8 mouse cellular contexts compared by ENCODE assay signal in the genomic region with DNA sequence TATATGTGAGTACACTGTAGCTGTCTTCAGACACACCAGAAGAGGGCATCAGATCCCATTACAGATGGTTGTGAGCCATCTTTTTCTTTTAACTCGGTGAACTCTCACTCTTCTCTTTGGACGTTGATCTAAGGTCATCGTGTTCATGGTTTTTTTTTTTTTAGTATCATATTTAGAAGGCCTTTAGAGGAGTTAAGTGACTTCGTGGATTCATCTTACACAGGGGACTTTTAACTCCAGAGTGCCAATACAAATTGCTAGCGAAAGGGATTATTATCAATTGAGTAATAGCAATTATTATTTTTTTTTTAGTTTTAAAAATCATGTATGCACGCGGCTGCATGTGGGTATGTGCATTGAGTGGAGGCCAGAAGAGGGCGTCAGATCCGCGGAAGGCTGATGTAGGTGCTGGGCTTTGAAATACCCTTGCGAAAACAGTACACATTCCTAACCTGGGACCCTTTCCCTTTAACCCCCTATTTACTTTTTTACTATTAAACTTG. TPM values are rescaled to one million over a fixed set of nuclear protein-coding genes. Genes with fewer than 3 reads are reported as not detected.
A peak's percentile ranks its signal among the peaks of the same experiment; 100 is the strongest.
DNase-seq lines count a peak whose midpoint lies in the region; ATAC-seq and TF ChIP-seq lines count a peak whose summit lies in the region.

No protein-coding gene starts in this region.

- ATAC-seq in hematopoietic stem cell, adult 5-6 weeks (replicated peaks in 1 of 2; ENCODE audit: insufficient read depth in 1 of 2, low FRiP score in 2 of 2, low TSS enrichment in 1 of 2, low read depth in 1 of 2, poor library complexity in 2 of 2, severe bottlenecking in 2 of 2): peak; percentile 67 to 70; a peak in 3 of 4 replicates
- ATAC-seq in limb, embryonic 14.5 days (ENCODE audit: low FRiP score, low read depth): peak; percentile 78
- peak; percentile 91 for ATAC-seq in midbrain, embryonic 13.5 days

- TF ChIP-seq POLR2A in cortical plate, adult 2 months (IDR thresholded peaks at IDR 0.05; ENCODE audit: extremely low read depth, insufficient read depth, low read length): no peak
- TF ChIP-seq POLR2A in limb, embryonic 14.5 days (IDR thresholded peaks at IDR 0.05; ENCODE audit: borderline replicate concordance, extremely low read depth, insufficient read depth, insufficient read length): no peak

- 5% methylated on average over 11 of the region's 11 CpGs for WGBS in limb, embryonic 14.5 days
- WGBS in midbrain, embryonic 13.5 days: 3% methylated on average over 11 of the region's 11 CpGs

- H3K79me3 ChIP-seq in C2C12 (ENCODE audit: low read depth): no peaks in the 10 kb centered on the region

- peak; percentile 43 for TF ChIP-seq CTCF in C2C12 (IDR thresholded peaks at IDR 0.05; ENCODE audit: control insufficient read depth, insufficient read depth, insufficient read length)
- peak; percentile 43 for TF ChIP-seq CTCF in cortical plate, adult 2 months (IDR thresholded peaks at IDR 0.05; ENCODE audit: extremely low read depth, insufficient read depth, low read length)

- H3K4me3 ChIP-seq in C2C12 (ENCODE audit: insufficient read depth, poor library complexity, severe bottlenecking): peak overlapping the region; percentile 44
- peak overlapping the region; percentile 57; the same call in 1 of the 2 replicates for H3K4me3 ChIP-seq in cortical plate, adult 2 months (ENCODE audit: insufficient read depth, low read length)
- peak overlapping the region; percentile 47 for H3K4me3 ChIP-seq in limb, embryonic 14.5 days (replicated peaks; ENCODE audit: low read length)
- H3K4me3 ChIP-seq in midbrain, embryonic 13.5 days (replicated peaks): peak overlapping the region; percentile 57

- H3ac ChIP-seq in C2C12 (ENCODE audit: control insufficient read depth, insufficient read length, low read depth): no peak overlapping the region

- peaks cover 4% of the 10 kb centered on the region for H3K36me3 ChIP-seq in C2C12 (ENCODE audit: control insufficient read depth, insufficient read depth)
- peaks cover 5% of the 10 kb centered on the region; the same call in 1 of the 2 replicates for H3K36me3 ChIP-seq in limb, embryonic 14.5 days (ENCODE audit: control insufficient read depth, insufficient read depth, low read length)
- H3K36me3 ChIP-seq in midbrain, embryonic 13.5 days: peaks cover 6% of the 10 kb centered on the region

- no peaks in the 10 kb centered on the region for H3K27me3 ChIP-seq in C2C12 (ENCODE audit: control insufficient read depth, insufficient read depth, insufficient read length)
- no peaks in the 10 kb centered on the region for H3K27me3 ChIP-seq in limb, embryonic 14.5 days (ENCODE audit: control insufficient read depth, insufficient read depth, low read length)
- no peaks in the 10 kb centered on the region for H3K27me3 ChIP-seq in midbrain, embryonic 13.5 days

- peak; percentile 55 for DNase-seq in cerebellum, adult 11-12 months
- no peak for DNase-seq in cerebellum, adult 9-10 months
- DNase-seq in limb, embryonic 14.5 days (ENCODE audit: low spot score): peak; percentile 52
- DNase-seq in thymus, postnatal 14 days: peak; percentile 67

- peak overlapping the region; percentile 74 for H3K9ac ChIP-seq in limb, embryonic 14.5 days (ENCODE audit: low read depth, low read length, severe bottlenecking)
- peak overlapping the region; percentile 74; the same call in 1 of the 2 replicates for H3K9ac ChIP-seq in midbrain, embryonic 13.5 days (replicated peaks)

- no peak overlapping the region for H3K27ac ChIP-seq in cortical plate, adult 2 months (ENCODE audit: insufficient read depth, low read length)
- H3K27ac ChIP-seq in limb, embryonic 14.5 days (replicated peaks; ENCODE audit: low read depth, low read length): peak overlapping the region; percentile 93
- peak overlapping the region; percentile 90 for H3K27ac ChIP-seq in midbrain, embryonic 13.5 days

- no peaks in the 10 kb centered on the region for H3K9me3 ChIP-seq in limb, embryonic 14.5 days (ENCODE audit: control insufficient read depth, low read length)
- no peaks in the 10 kb centered on the region for H3K9me3 ChIP-seq in midbrain, embryonic 13.5 days

- no peaks in the 10 kb centered on the region for H3K4me1 ChIP-seq in cortical plate, adult 2 months (ENCODE audit: control insufficient read depth, insufficient read depth, low read length)
- H3K4me1 ChIP-seq in limb, embryonic 14.5 days (ENCODE audit: control insufficient read depth, insufficient read depth, low read length): no peaks in the 10 kb centered on the region; the same call in 1 of the 2 replicates
- H3K4me1 ChIP-seq in midbrain, embryonic 13.5 days (replicated peaks): peaks cover 19% of the 10 kb centered on the region

- peaks cover 15% of the 10 kb centered on the region for H3K79me2 ChIP-seq in C2C12 (ENCODE audit: control insufficient read depth, insufficient read depth)

- H3K4me2 ChIP-seq in limb, embryonic 14.5 days (replicated peaks; ENCODE audit: low read depth, low read length, severe bottlenecking): peak overlapping the region; percentile 48
- H3K4me2 ChIP-seq in midbrain, embryonic 13.5 days (replicated peaks): peak overlapping the region; percentile 54

TF ChIP-seq in C2C12, 6 proteins besides CTCF, POLR2A, EP300 and RAD21:
- TF ChIP-seq USF1 (IDR thresholded peaks at IDR 0.05; ENCODE audit: low read depth) (no peak), CEBPB (IDR thresholded peaks at IDR 0.05; ENCODE audit: low read depth) (no peak), MAX (IDR thresholded peaks at IDR 0.05) (no peak), MYOG (IDR thresholded peaks at IDR 0.05; ENCODE audit: control insufficient read depth, extremely low read depth, insufficient read length) (no peak), FOSL1 (IDR thresholded peaks at IDR 0.05; ENCODE audit: insufficient read depth, low read length, poor library complexity, severe bottlenecking) (no peak), MYOD1 (IDR thresholded peaks at IDR 0.05; ENCODE audit: control insufficient read depth, insufficient read length, low read depth) (no peak)

RNA-seq across cellular contexts. Expression of a gene that starts 0.5 kb away (rescaled TPM):
- 25.0 TPM for polyA plus RNA-seq in C2C12 (2012; fragmentation: generic; extraction: Trizol)
- 12.4 and 13.0 TPM in 2 replicates for polyA plus RNA-seq in cortical plate, adult 2 months (2012; rRNA removed)
- 47.5 and 57.9 TPM in 2 replicates for total RNA-seq in hematopoietic stem cell, adult 5-6 weeks (2017)
- 16.1 and 22.6 TPM in 2 replicates for polyA plus RNA-seq in limb, embryonic 14.5 days (2012; rRNA removed)
- polyA plus RNA-seq in limb, embryonic 14.5 days (2014; fragmentation: Nextera tagmentation; extraction: Ambion mirVana): 41.8 and 43.2 TPM in 2 replicates
- 28.7 and 29.1 TPM in 2 replicates for polyA plus RNA-seq in midbrain, embryonic 13.5 days (2015; fragmentation: Nextera tagmentation; extraction: Ambion mirVana)

RNA-seq across cellular contexts. Expression of a gene that starts 22.6 kb away (rescaled TPM):
- 0.22 TPM for polyA plus RNA-seq in C2C12 (2012; fragmentation: generic; extraction: Trizol)
- 15.9 and 18.2 TPM in 2 replicates for polyA plus RNA-seq in cortical plate, adult 2 months (2012; rRNA removed)
- not detected in 2 replicates for total RNA-seq in hematopoietic stem cell, adult 5-6 weeks (2017)
- polyA plus RNA-seq in limb, embryonic 14.5 days (2012; rRNA removed): 3.8 and 4.0 TPM in 2 replicates
- 3.0 and 4.6 TPM in 2 replicates for polyA plus RNA-seq in limb, embryonic 14.5 days (2014; fragmentation: Nextera tagmentation; extraction: Ambion mirVana)
- polyA plus RNA-seq in midbrain, embryonic 13.5 days (2015; fragmentation: Nextera tagmentation; extraction: Ambion mirVana): 36.1 and 39.7 TPM in 2 replicates

RNA-seq across cellular contexts. Expression of a gene that starts 22.6 kb away (rescaled TPM):
- polyA plus RNA-seq in C2C12 (2012; fragmentation: generic; extraction: Trizol): 16.8 TPM
- polyA plus RNA-seq in cortical plate, adult 2 months (2012; rRNA removed): 7.2 and 7.4 TPM in 2 replicates
- total RNA-seq in hematopoietic stem cell, adult 5-6 weeks (2017): 10.5 and 10.9 TPM in 2 replicates
- polyA plus RNA-seq in limb, embryonic 14.5 days (2012; rRNA removed): 20.1 and 20.5 TPM in 2 replicates
- 29.5 and 31.2 TPM in 2 replicates for polyA plus RNA-seq in limb, embryonic 14.5 days (2014; fragmentation: Nextera tagmentation; extraction: Ambion mirVana)
- polyA plus RNA-seq in midbrain, embryonic 13.5 days (2015; fragmentation: Nextera tagmentation; extraction: Ambion mirVana): 8.7 and 10.2 TPM in 2 replicates
